Mouse (Mus musculus) limb, embryonic 14.5 days (tissue): ENCODE results near the gene Tmem59l. TPM values are rescaled to one million over a fixed set of nuclear protein-coding genes. Genes with fewer than 3 reads are reported as not detected.

ENCODE experiments used
- ATAC-seq: fragments of 200-750 bp; cut with Nextera tagmentation; 2 replicates; pipeline ENCODE4 v1.8.0; 2017; ENCODE audit warnings: low read depth, moderate number of reproducible peaks, moderate TSS enrichment; ENCODE audit not compliant: low FRiP score
- DNase-seq: peaks from one replicate; pipeline ENCODE4 v3.0.0-alpha.2; 2015; ENCODE audit warnings: low spot score
- H3K27ac ChIP-seq: fragments of 300-500 bp; sonication (generic); replicated peaks from 2 replicates; pipeline ENCODE4 v1.5.1; 2014; ENCODE audit warnings: low read depth, mild to moderate bottlenecking, low read length, moderate library complexity, mixed read lengths
- H3K27me3 ChIP-seq: fragments of 300-500 bp; sonication (generic); 2 replicates; pipeline ENCODE4 v1.6.1; 2014; ENCODE audit warnings: low read length, mixed read lengths; ENCODE audit not compliant: control insufficient read depth, insufficient read depth
- H3K36me3 ChIP-seq: fragments of 300-500 bp; sonication (generic); 2 replicates; pipeline ENCODE4 v1.6.1; 2014; ENCODE audit warnings: mild to moderate bottlenecking, low read length, moderate library complexity, mixed read lengths; ENCODE audit not compliant: control insufficient read depth, insufficient read depth
- H3K4me1 ChIP-seq: fragments of 300-500 bp; sonication (generic); 2 replicates; pipeline ENCODE4 v1.6.1; 2014; ENCODE audit warnings: antibody characterized with exemption, low read length, mixed read lengths; ENCODE audit not compliant: control insufficient read depth, insufficient read depth
- H3K4me2 ChIP-seq: fragments of 300-500 bp; sonication (generic); replicated peaks from 2 replicates; pipeline ENCODE4 v1.6.1; 2014; ENCODE audit warnings: low read depth, mild to moderate bottlenecking, low read length, moderate library complexity; ENCODE audit not compliant: severe bottlenecking
- H3K4me3 ChIP-seq: fragments of 300-500 bp; sonication (generic); replicated peaks from 2 replicates; pipeline ENCODE4 v1.5.1; 2014; ENCODE audit warnings: low read length
- H3K9ac ChIP-seq: fragments of 300-500 bp; sonication (generic); 2 replicates; pipeline ENCODE4 v1.6.1; 2014; ENCODE audit warnings: mild to moderate bottlenecking, low read depth, low read length, moderate library complexity; ENCODE audit not compliant: severe bottlenecking
- H3K9me3 ChIP-seq: fragments of 300-500 bp; sonication (generic); 2 replicates; pipeline ENCODE4 v1.6.1; 2016; ENCODE audit warnings: low read length; ENCODE audit not compliant: control insufficient read depth
- POLR2A ChIP-seq: fragments of 200-500 bp; IDR thresholded peaks from 2 replicates; pipeline ENCODE4 v1.8.0; 2012; ENCODE audit warnings: inconsistent platforms, mild to moderate bottlenecking, moderate library complexity, borderline replicate concordance; ENCODE audit not compliant: insufficient read depth, insufficient read length; ENCODE audit errors: extremely low read depth
- WGBS: fragments of 180-500 bp; shearing (Covaris S2); extraction: QIAGEN DNeasy Blood & Tissue Kit; methylation state at CpG from one replicate; pipeline ENCODE4 v1.1.7; 2014; 5-methylcytosine and 5-hydroxymethylcytosine counted together
- polyA plus RNA-seq, 2 experiments: library from polyadenylated mRNA; depleted of rRNA in 1 of 2; stranded (reverse) in 1 of 2; unstranded in 1 of 2; fragments of >200 nt; fragmentation: Nextera tagmentation in 1 of 2; extraction: Ambion mirVana in 1 of 2; gene quantifications; 2 replicates each; pipeline versions ENCODE4 v1.2.1 to v1.2.3; 2012 to 2014

The Tmem59l gene
- polyA plus RNA-seq, 2 experiments = 13.1 to 15.7 TPM

- H3K27ac ChIP-seq = no peak overlapping the region
- 80% methylated on average over 1 of the region's 1 CpGs for whole genome bisulfite sequencing
Measured at GRCm38 (mm10) chr8:70467907-70468306, 19.3 kb downstream of the Tmem59l start.

GRCm38 (mm10) chr8:70467229-70467725 lies 19.9 kb downstream of the Tmem59l start:
- 54% methylated on average over 5 of the region's 5 CpGs for WGBS
- Histone ChIP-seq H3K9me3 (no peaks in the 10 kb centered on the region), H3K4me2 (no peak overlapping the region), H3K4me1 (peaks cover 20% of the 10 kb centered on the region), H3K36me3 (peaks cover 9% of the 10 kb centered on the region), H3K27ac (0 out of 2 replicates have a peak overlapping the region, but pooled peaks have one; percentile 13), H3K9ac (no peak overlapping the region), H3K4me3 (no peak overlapping the region), H3K27me3 (no peaks in the 10 kb centered on the region)
- DNase-seq (no peak), ATAC-seq (peak; percentile 51; the same call in 1 of the 2 replicates)
- no peak for TF ChIP-seq POLR2A

More at GRCm38 (mm10) chr8:70467907-70468306, 19.3 kb downstream of the Tmem59l start:
- no peak for TF ChIP-seq POLR2A
- Histone ChIP-seq H3K4me3 (no peak overlapping the region), H3K4me1 (peaks cover 14% of the 10 kb centered on the region; the same call in 1 of the 2 replicates), H3K27me3 (no peaks in the 10 kb centered on the region), H3K36me3 (peaks cover 9% of the 10 kb centered on the region), H3K4me2 (no peak overlapping the region), H3K9ac (no peak overlapping the region), H3K9me3 (no peaks in the 10 kb centered on the region)
- no peak for ATAC-seq
- DNase-seq = no peak

- Histone ChIP-seq H3K4me1 (peaks cover 25% of the 10 kb centered on the region), H3K4me3 (no peak overlapping the region), H3K27ac (0 out of 2 replicates have a peak overlapping the region, but pooled peaks have one; percentile 13), H3K36me3 (peaks cover 9% of the 10 kb centered on the region), H3K27me3 (no peaks in the 10 kb centered on the region), H3K9ac (no peak overlapping the region), H3K9me3 (no peaks in the 10 kb centered on the region), H3K4me2 (no peak overlapping the region)
- no peak for TF ChIP-seq POLR2A
- no peak for DNase-seq
- no peak for ATAC-seq
- WGBS = 46% methylated on average over 11 of the region's 11 CpGs
Measured at GRCm38 (mm10) chr8:70466771-70467170, 20.4 kb downstream of the Tmem59l start.

- Histone ChIP-seq H3K9ac (no peak overlapping the region), H3K4me1 (peaks cover 28% of the 10 kb centered on the region), H3K27ac (no peak overlapping the region)
Measured at GRCm38 (mm10) chr8:70466305-70466704, 20.9 kb downstream of the Tmem59l start.

GRCm38 (mm10) chr8:70465701-70466100 lies 21.5 kb downstream of the Tmem59l start:
- no peak overlapping the region for H3K4me3 ChIP-seq
- ATAC-seq = no peak
- H3K9me3 ChIP-seq = no peaks in the 10 kb centered on the region
- H3K27ac ChIP-seq = no peak overlapping the region
- no peak overlapping the region for H3K9ac ChIP-seq
- H3K4me2 ChIP-seq = no peak overlapping the region
- peaks cover 9% of the 10 kb centered on the region for H3K36me3 ChIP-seq
- H3K4me1 ChIP-seq = peaks cover 28% of the 10 kb centered on the region
- no peaks in the 10 kb centered on the region for H3K27me3 ChIP-seq
- DNase-seq = no peak
- TF ChIP-seq POLR2A = no peak
- 97% methylated on average over 4 of the region's 4 CpGs for WGBS

More at GRCm38 (mm10) chr8:70466305-70466704, 20.9 kb downstream of the Tmem59l start:
- WGBS = 76% methylated on average over 4 of the region's 4 CpGs
- Histone ChIP-seq H3K4me2 (no peak overlapping the region), H3K27me3 (no peaks in the 10 kb centered on the region), H3K36me3 (peaks cover 9% of the 10 kb centered on the region), H3K4me3 (no peak overlapping the region), H3K9me3 (no peaks in the 10 kb centered on the region)
- no peak for TF ChIP-seq POLR2A
- no peak for DNase-seq
- ATAC-seq = no peak
